Mouse (Mus musculus): Measurements from ENCODE around the gene Otc. TPM values are rescaled to one million over a fixed set of nuclear protein-coding genes. Genes with fewer than 3 reads are reported as not detected.

The Otc gene
- total RNA-seq, 2 experiments from 2014 or later, result not detected

Other genes with a start within 250 kb of the Otc start
- 10 to 100 TPM; 14.1 to 14.2 TPM for gene Srpx, start 134.6 kb upstream of the Otc start, total RNA-seq (2021)
- 1 to 10 TPM; 2.0 to 2.1 TPM for gene Rpgr, start 35.4 kb upstream of the Otc start, total RNA-seq (2021)
- gene Tspan7, start 232.9 kb downstream of the Otc start, total RNA-seq (2021), result 100 to 1,000 TPM; 153 to 163 TPM